Mouse (Mus musculus) liver, embryonic 16.5 days (tissue): ENCODE measurements around the gene Arl4c. TPM values are rescaled to one million over a fixed set of nuclear protein-coding genes. Genes with fewer than 3 reads are reported as not detected.

ENCODE experiments used
- ATAC-seq: fragments of 200-750 bp; cut with Nextera tagmentation; 2 replicates; pipeline ENCODE4 v1.8.0; 2017; ENCODE audit warnings: low read depth, mild to moderate bottlenecking, moderate number of reproducible peaks, moderate library complexity
- H3K27ac ChIP-seq: fragments of 300-500 bp; sonication (generic); 2 replicates; pipeline ENCODE4 v1.5.1; 2014; ENCODE audit warnings: mild to moderate bottlenecking, low read length
- H3K27me3 ChIP-seq: fragments of 300-500 bp; sonication (generic); 2 replicates; pipeline ENCODE4 v1.6.1; 2014; ENCODE audit warnings: low read depth, low read length, mixed read lengths; ENCODE audit not compliant: control insufficient read depth, insufficient read depth
- H3K36me3 ChIP-seq: fragments of 300-500 bp; sonication (generic); 2 replicates; pipeline ENCODE4 v1.6.1; 2014; ENCODE audit warnings: mild to moderate bottlenecking; ENCODE audit not compliant: control insufficient read depth, insufficient read depth
- H3K4me1 ChIP-seq: fragments of 300-500 bp; sonication (generic); 2 replicates; pipeline ENCODE4 v1.6.1; 2014; ENCODE audit warnings: low read depth, low read length, mixed read lengths; ENCODE audit not compliant: control insufficient read depth
- H3K4me2 ChIP-seq: fragments of 300-500 bp; sonication (generic); 2 replicates; pipeline ENCODE4 v1.6.1; 2014; ENCODE audit warnings: low read depth, low read length, mixed read lengths
- H3K4me3 ChIP-seq: fragments of 300-500 bp; sonication (generic); 2 replicates; pipeline ENCODE4 v1.5.1; 2014; ENCODE audit warnings: low read depth, mild to moderate bottlenecking, low read length
- H3K9ac ChIP-seq: fragments of 300-500 bp; sonication (generic); 2 replicates; pipeline ENCODE4 v1.6.1; 2014; ENCODE audit warnings: low read depth, low read length
- H3K9me3 ChIP-seq: fragments of 300-500 bp; sonication (generic); replicated peaks from 2 replicates; pipeline ENCODE4 v1.6.1; 2016; ENCODE audit warnings: low read length; ENCODE audit not compliant: control insufficient read depth
- WGBS: fragments of 180-500 bp; shearing (Covaris S2); extraction: QIAGEN DNeasy Blood & Tissue Kit; methylation state at CpG from one replicate; pipeline ENCODE4 v1.1.7; 2014; ENCODE audit not compliant: insufficient replicate concordance; 5-methylcytosine and 5-hydroxymethylcytosine counted together
- polyA plus RNA-seq: library from polyadenylated mRNA; unstranded; fragments of >200 nt; fragmentation: Nextera tagmentation; extraction: Ambion mirVana; gene quantifications from 2 replicates; pipeline ENCODE4 v1.2.1, GENCODE M21; 2015

Gene Arl4c
- polyA plus RNA-seq, 1 experiment from 2014 or later: 0.93 TPM

GRCm38 (mm10) chr1:88629966-88630488 lies 72.0 kb downstream of the Arl4c start:
- ATAC-seq: no peak
- Histone ChIP-seq H3K4me3 (no peak overlapping the region), H3K9ac (no peak overlapping the region), H3K4me2 (no peak overlapping the region), H3K36me3 (no peaks in the 10 kb centered on the region), H3K27ac (no peak overlapping the region), H3K9me3 (no peaks in the 10 kb centered on the region), H3K27me3 (no peaks in the 10 kb centered on the region), H3K4me1 (no peaks in the 10 kb centered on the region)
- 44% methylated on average over 2 of the region's 2 CpGs for WGBS

- no peak; the same call in 1 of the 2 replicates for ATAC-seq
- H3K4me2 ChIP-seq: no peak overlapping the region
- no peaks in the 10 kb centered on the region for H3K27me3 ChIP-seq
- no peak overlapping the region for H3K27ac ChIP-seq
- WGBS: 20% methylated on average over 1 of the region's 1 CpGs
- H3K36me3 ChIP-seq: no peaks in the 10 kb centered on the region
- no peak overlapping the region for H3K9ac ChIP-seq
- H3K4me1 ChIP-seq: no peaks in the 10 kb centered on the region; the same call in 1 of the 2 replicates
- H3K4me3 ChIP-seq: no peak overlapping the region
- no peaks in the 10 kb centered on the region for H3K9me3 ChIP-seq
Measured at GRCm38 (mm10) chr1:88625190-88625589, 76.8 kb downstream of the Arl4c start.

GRCm38 (mm10) chr1:88624376-88624775 lies 77.6 kb downstream of the Arl4c start:
- Histone ChIP-seq H3K4me3 (no peak overlapping the region), H3K4me1 (no peaks in the 10 kb centered on the region; the same call in 1 of the 2 replicates), H3K27ac (no peak overlapping the region), H3K9me3 (no peaks in the 10 kb centered on the region), H3K36me3 (no peaks in the 10 kb centered on the region), H3K9ac (no peak overlapping the region), H3K27me3 (no peaks in the 10 kb centered on the region), H3K4me2 (no peak overlapping the region)
- WGBS: 76% methylated on average over 4 of the region's 4 CpGs
- ATAC-seq: no peak

GRCm38 (mm10) chr1:88623541-88624115 lies 78.4 kb downstream of the Arl4c start:
- no peaks in the 10 kb centered on the region; the same call in 1 of the 2 replicates for H3K4me1 ChIP-seq
- no peaks in the 10 kb centered on the region for H3K27me3 ChIP-seq
- no peak overlapping the region for H3K9ac ChIP-seq
- no peaks in the 10 kb centered on the region for H3K9me3 ChIP-seq
- H3K4me2 ChIP-seq: no peak overlapping the region
- H3K36me3 ChIP-seq: no peaks in the 10 kb centered on the region
- 70% methylated on average over 8 of the region's 8 CpGs for WGBS
- no peak for ATAC-seq
- H3K27ac ChIP-seq: no peak overlapping the region
- H3K4me3 ChIP-seq: no peak overlapping the region

Other genes with a start within 250 kb of the Arl4c start
- gene Glrp1, start 192.2 kb downstream of the Arl4c start, polyA plus RNA-seq: 0.05 and 0.11 TPM in 2 replicates